Mouse (Mus musculus): ENCODE results near the gene Dixdc1.
A peak's percentile ranks its signal among the peaks of the same experiment; 100 is the strongest.

Gene Dixdc1

DNA sequence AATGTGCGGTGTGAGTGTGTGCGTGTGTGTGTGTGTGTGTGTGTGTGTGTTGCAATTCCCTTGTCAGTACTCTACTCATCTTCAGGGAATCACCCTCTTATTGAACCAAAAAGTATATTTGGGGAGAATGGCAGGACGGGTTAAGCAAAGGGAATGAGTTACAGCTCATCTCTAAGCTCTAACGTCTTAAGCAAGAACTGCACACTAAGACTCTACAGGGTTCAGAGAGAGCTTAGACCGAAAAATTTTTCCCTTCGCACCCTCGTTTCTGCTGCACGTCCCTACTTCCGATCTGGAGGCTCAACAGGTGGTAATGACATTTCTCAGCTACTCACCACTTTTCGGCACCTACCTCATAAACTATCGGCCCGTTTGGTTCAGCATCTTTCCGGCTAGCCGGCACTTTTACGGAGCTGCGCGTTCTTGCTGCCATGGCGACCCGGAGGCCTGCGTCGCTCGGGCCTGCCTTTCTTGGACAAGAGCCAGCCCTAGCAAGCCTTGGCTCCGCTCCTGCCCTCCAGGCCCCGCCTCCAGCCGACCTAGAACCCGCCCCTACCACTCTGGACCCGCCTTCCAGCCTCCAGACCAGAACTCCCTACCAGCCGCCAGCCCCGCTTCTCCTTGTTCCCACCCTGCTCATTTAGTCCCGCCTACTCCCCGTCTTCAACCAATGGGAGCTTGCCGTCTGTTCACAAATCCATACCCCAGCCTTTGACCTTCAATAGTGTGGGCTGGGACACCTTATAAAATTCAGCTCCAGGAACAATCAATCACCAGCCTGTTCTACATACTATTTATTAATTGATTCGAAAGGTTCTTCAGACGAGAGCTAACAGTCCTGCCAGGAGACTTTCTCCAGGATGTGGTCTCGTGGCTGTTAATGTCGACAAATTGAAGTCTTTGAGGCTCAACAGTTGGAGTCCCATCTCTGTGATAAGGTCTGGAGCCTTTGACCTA is at the start of gene Dixdc1:
Gene Dixdc1, minus strand, starts transcription at position 604 of the 957 bp plus-strand sequence.
- DNase-seq (ENCODE audit: low read depth, low spot score), result peak; percentile 91

DNA sequence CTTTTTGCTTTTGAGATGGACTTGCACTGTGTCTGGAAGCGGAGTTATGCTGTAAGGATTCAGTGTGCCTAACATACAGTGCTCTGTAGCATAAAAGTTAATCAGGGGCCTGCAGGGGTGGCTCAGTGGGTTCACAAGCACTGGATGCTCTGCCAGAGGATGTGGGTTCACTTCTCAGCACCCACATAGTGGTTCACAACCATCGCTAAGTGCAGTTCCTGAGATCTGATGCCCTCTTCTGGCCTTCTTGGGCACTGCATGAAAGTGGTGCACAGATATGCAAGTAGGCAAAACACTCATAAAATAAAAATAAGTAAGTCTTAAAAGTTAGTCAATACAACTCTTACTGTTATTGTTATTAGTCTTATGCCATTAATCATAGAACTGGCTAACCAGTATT is 42.8 kb upstream of the Dixdc1 start:
- peak; percentile 71 for DNase-seq (ENCODE audit: low read depth, low spot score)

DNA sequence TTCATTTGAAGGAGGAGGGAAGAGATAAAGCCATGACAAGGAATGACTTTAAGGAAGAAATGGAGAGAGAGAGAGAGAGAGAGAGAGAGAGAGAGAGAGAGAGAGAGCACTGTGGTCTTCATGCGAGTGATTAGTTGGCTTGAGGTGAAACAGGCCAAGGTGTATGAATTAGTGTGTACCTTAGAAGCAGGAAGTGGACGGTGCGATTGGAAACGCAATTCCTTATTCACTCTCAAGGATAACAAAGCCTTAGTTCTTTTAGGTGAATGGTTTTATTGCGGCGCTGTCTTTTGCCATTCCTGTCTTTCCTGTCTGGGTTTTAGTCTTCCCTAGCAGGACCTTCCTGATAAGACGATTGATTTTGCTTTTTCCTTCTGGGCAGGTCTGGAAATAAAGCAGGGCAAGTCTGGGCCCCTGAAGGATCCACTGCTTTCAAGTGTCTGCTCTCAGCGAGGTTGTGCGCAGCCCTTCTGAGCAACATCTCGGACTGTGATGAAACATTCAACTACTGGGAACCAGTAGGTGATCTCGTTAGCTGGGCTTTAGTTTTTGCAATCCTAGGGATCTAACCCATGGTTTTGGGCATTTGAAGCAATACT is 36.9 kb upstream of the Dixdc1 start:
- no peak for DNase-seq (ENCODE audit: low read depth, low spot score)

DNA sequence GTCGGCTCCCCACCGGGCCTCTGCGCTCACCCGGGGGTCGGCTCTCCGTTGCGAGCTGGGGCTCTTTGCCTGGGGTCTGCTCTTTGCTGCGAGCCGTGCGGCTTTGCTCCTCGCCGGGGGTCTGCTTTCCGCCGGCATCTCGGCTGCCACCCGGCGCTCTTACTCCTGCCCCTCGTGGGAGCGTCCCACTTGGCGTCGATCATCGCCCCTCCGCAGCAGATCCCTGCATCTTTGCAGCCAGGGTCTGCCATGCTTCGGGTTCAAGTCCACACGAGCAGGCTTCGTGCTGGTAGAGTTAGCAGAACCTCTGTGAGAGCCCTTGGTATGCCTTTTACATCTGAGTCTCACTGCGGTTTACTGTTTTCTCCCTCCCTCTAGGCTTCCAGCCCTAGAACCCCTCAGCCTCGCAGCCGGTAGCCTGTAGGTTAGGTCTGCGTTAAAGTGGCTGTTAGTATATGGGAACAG is 36.4 kb upstream of the Dixdc1 start:
- DNase-seq (ENCODE audit: low read depth, low spot score), result peak; percentile 34

DNA sequence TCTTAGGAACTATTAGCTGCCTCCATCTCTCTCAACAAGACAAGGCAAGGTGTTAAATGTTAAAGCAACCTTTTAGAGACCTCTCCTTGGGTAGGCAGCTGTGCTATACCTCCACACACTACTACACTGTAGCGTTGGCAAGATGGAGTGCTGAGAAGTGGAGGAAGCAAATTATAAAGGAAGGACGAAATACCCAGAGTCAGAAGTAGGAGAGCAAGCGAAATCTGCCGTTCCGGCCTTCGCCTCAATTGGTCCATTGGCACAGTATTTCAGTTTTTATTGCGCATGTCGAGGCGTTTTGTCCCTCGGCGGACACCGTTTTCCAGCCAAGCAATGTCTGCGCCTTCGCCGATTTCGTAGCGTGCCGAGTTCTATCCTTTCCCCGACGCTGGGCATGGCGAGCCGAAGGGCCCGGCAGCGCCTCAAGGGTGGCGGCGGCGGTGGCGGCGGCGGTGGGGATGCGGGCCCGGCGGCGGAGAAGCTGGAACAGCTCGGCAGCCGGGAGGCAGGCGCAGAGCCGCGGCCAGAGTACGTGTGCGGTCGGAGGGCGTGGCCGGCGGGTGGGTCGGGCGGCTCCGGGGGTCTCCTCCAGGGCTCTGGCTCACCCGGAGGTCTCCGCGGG is 35.8 kb upstream of the Dixdc1 start, which contains the start of the genes Alg9 and 1110032A03Rik:
Gene Alg9, plus strand, starts transcription at position 29 of the 622 bp plus-strand sequence.
Gene 1110032A03Rik, minus strand, starts transcription at position 530 of the 622 bp plus-strand sequence.
- DNase-seq (ENCODE audit: low read depth, low spot score), result peak; percentile 93

DNA sequence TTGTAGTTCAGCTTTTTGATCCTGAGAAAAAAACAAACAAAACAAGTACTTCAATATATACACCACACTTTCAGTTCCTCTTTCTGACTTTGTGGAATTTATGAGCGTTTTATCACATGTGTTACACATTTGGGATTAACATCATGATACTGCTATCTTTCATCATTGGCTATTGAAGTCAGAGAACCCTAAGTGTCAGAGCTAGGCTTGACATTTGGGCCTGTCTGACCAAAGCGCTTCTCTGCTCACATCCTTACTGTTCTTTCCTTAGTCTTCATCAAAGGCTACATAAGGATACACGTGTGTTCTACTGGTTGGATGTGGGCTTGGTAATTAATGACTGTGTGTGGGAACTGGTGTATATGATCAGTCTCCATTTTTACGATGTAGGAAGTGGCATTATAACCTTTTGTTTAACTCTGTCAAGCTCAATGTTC is 34.7 kb upstream of the Dixdc1 start:
- no peak for DNase-seq (ENCODE audit: low read depth, low spot score)

DNA sequence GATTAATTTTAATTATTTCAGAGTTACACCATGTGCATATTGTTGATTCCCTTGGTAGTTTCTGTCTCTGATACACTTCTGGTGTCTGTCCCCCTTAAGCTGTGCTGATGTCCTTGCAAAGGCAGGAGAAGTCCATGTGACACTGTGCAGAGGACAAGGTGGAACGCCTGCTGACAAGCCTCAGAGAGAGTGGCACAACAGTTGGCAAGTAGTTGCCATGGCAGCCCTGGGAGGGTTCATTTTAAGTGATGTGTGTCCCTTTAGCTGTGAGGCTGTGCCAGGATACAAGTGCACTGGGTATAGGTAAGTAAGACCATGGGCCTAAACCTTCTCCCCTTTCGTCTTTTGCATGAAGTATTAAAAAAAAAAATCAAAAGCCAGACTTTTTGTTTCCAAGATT is 30.7 kb upstream of the Dixdc1 start:
- DNase-seq (ENCODE audit: low read depth, low spot score), result no peak

DNA sequence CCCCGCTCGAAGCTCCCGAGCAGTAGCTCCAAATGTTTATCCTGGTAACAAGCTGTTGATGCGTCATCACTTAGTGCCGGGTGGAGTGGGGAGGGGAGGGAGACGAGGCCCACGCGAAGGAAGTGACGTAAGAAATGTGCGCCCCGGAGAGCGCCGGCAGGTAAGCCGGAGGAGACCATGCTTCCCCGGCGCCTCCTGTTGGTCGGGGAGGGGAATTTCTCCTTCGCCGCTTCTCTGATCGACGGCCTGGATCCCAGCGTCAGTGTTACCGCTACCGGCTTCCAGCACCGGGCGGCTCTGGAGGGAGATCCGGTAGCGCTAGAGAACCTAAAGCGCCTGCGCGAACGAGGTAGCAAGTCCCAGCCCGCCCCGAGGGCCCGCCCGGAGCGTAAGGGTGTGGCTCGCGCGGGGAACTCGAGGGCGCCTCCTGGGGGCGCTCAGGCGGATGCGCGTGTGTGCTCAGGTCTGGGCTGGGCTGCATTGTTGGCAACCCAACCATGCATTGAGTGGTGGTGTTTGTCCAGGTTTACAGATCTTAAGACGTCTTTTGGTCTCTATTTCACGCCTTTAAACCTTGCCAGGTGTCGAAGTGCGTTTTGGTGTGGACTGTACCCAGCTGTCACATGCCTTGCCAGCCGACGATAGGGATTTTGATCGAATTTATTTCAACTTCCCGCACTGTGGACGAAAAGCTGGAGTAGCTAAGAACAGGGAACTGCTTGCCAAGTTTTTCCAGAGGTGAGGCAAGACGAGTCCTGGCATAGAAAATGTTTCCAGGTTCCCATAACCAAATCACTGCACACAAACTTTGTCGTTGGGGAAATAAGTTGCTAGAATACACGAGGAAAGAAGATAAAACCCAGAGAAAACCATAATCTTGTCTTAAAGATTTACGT is 29.0 kb upstream of the Dixdc1 start, which contains the start of gene Fdxacb1:
Gene Fdxacb1, plus strand, starts transcription at position 130 of the 896 bp plus-strand sequence.
- peak; percentile 99 for DNase-seq (ENCODE audit: low read depth, low spot score)

DNA sequence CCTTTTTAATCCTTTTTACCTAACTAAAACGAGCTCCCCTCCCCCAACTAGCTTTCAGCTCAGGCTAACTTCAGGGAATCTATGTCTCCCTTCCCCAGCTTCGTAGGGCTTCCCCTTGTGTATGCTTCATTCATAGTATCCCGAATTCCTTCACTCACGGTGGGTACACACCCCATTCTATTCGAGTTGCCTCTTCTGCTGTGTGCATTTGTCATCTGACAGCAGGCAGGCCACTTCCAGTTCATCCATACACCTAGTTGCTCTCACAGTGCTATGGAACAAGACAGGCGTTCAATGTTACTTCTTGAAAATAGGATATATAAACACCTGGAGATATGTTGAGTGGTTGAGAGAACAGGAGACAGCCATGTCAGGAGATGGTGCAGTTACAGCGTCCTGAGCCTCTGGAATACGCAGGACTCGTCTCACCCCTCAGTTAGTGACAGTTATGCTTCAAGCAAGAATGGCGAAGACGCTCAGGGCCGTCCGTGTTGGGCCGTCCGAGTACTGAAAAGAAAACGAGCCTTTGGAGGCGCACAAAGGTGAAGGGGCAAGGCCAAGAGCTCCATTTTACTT is 28.3 kb upstream of the Dixdc1 start:
- DNase-seq (ENCODE audit: low read depth, low spot score), result no peak

DNA sequence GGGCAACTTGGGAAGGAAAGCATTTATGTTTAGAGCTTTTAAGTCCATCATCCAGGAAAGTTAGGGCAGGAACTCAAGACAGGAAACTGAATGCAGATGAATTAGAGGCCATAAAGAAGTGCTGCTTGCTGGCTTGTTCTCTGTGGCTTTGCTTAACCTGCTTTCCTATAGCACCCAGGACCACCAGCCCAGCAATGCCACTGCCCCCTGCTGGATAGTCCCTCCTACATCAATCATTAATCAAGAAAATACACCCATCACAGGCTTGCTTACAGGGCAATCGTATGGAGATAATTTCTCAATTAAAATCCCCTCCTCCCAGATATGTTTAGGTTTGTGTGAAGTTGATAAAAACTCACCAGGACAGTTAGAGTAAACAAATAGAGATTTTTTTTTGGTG is 24.0 kb upstream of the Dixdc1 start:
- DNase-seq (ENCODE audit: low read depth, low spot score), result peak; percentile 40

DNA sequence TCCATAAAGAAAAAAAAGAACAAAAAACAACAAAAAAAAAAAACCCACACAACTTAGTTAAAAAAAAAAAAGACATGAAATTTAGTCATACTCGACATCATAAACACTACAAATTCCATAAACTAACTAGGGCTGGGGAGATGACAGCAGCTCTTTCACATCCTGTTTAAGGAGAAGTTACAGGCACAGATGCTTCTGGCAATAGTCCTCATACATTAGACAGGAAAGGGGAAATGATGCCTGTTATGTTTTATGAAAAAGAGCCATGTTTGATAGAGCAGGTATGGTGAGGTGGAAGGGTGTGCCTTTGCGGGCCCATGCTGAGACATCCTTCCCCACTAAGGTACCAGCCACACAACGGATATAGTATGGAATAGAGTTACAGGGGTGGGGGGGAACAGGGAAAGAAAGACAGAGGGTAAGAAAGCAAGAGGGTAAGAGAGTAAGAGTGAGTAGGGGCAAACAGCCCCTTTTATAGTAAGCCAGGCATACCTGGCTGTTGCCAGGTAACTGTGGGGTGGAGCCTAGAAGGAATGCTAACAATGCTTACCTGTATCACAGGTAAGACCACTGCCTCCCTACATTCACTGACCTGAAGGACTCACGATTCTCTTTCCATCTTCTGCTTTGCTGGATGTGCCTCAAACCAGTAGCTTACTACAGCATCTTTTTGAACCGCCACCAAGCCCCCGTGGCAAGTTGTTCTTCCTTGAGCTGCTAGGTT is 22.4 kb upstream of the Dixdc1 start:
- no peak for DNase-seq (ENCODE audit: low read depth, low spot score)

DNA sequence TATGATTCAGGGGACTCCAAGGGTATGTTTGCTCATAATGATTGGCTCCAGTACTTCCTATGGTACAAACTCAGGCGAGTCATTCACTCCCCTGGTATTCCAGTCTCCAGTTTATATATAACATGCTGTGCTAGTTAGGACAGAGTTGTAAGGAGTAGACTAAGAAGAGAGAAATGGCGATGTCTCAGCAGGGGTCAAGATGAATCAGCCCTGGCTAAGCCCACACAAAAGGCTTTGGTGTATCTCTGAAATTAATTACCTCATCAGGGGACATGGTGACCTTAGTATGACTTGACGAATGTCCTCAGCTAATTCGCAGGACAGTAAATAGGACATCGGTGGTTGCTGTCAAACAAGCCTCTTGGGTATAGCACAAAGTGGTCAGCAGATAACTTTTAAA is 17.4 kb upstream of the Dixdc1 start:
- no peak for DNase-seq (ENCODE audit: low read depth, low spot score)

DNA sequence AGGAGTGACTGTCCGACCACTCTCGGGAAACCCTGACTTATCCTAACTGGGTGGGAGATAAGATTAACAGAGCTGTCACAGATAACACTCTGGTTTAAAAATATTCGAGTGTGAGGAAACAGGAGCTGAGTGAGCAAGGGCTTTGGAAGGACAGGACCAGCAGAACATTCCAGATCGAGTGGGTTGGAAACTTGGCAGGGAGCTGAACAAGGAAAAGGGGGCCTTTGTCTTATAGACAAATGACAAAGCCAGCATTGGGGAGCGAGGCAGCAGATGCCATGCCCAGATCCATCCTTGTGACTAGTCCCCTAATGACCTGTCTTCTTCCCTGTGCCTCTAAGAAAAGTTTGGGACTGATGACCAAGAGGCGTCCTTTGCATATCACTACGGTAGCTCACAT is 14.6 kb upstream of the Dixdc1 start:
- no peak for DNase-seq (ENCODE audit: low read depth, low spot score)

DNA sequence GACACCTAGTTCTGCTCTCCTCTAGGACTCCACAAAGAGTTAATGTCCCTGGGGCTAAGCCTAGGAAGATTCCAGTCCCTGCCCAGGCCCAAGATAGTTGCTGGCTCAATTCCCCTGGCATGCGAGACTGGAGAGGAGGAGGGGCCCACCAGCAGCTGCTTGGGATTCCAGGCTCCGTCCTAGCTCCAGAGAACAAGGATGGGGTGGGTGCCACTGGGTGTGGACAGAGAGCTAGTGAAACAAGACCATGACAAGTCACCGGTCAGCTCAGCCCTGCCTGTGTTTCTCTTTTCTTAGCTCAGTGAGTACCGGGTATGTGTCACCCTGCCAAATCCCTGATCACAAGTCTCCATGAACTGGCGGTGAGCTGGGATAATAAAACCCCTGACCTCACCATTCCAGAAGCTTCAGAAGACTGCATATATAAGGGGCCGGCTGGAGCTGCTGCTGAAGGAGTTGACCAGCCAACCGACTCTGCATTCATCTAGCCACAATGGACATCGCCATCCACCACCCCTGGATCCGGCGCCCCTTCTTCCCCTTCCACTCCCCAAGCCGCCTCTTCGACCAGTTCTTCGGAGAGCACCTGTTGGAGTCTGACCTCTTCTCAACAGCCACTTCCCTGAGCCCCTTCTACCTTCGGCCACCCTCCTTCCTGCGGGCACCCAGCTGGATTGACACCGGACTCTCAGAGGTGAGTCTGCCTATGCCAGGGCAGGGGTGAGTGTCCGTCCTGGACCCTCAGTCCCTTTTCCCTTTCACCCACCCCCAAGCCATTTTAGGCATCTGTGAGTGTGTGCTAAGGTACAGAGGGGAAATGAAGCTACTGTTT is 13.7 kb upstream of the Dixdc1 start:
- DNase-seq (ENCODE audit: low read depth, low spot score), result no peak

DNA sequence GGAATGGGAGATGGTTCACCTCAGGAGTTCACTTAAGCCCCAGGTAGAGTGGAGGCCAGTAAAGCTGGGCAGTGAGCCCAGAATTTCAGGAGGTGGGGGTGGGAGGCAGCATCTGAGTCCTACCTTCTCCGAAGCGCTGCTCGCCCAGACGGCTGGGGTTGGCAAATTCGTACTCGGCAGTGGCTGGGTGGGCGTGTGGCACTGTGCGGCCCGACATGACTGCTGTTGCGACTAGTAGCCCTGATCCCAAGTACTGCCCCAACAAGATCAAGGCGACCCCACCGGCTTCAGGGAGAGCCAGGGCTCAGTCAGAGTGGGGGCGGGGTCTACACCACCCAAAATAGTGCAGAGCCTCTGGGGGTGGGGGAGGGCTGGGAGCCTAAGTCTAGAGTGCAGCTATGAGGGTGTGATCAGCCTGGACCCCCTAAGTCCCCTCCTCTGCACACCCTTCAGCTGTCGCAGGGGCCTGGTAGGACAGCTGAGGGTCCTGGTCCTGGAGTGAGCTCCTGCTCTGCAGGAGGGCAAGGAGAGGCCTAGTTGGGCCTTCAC is 12.8 kb upstream of the Dixdc1 start, which contains the start of gene Hspb2:
Gene Hspb2, minus strand, starts transcription at position 301 of the 549 bp plus-strand sequence.
- DNase-seq (ENCODE audit: low read depth, low spot score), result no peak

DNA sequence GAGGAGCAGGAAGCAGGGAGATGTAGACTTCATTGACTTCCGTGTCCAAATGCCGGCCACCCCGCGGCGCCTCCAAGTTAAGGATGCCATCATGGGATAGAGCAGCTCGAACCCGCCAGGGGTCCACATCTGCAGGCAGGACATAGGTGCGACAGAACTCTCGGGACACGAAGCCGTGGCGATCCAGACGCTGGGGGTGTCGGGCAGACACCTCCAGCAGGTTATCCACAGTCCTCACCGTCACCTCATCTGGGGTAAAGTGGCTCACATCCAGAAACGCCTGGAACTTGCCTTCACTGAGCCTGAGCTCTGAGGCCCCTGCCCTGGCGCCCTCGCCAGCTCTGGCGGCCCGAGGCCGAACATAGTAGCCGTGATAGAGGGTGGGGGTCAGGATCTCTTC is 12.0 kb upstream of the Dixdc1 start, which contains the start of gene Cryab:
Gene Cryab, plus strand, starts transcription at position 3 of the 400 bp plus-strand sequence.
- DNase-seq (ENCODE audit: low read depth, low spot score), result no peak

DNA sequence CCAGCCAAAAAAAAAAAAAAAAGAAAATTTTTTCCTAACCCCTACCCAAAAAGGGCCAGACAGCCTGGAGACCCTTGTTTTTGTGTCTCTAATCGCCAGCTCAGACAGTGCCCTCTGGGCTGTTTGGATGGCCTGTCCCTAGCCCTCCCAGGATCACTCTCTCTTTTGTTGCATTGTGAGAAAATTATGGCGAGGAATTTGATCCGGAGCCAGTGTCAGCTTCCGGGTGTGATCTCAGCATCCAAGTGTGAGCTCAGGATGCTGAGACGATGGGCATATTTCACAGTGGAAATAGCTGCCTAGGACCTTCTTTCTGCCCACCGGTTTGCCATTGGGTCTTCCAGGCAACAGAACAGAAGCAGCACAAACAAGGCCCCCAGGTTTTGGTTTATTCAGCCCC is 11.4 kb upstream of the Dixdc1 start:
- no peak for DNase-seq (ENCODE audit: low read depth, low spot score)

DNA sequence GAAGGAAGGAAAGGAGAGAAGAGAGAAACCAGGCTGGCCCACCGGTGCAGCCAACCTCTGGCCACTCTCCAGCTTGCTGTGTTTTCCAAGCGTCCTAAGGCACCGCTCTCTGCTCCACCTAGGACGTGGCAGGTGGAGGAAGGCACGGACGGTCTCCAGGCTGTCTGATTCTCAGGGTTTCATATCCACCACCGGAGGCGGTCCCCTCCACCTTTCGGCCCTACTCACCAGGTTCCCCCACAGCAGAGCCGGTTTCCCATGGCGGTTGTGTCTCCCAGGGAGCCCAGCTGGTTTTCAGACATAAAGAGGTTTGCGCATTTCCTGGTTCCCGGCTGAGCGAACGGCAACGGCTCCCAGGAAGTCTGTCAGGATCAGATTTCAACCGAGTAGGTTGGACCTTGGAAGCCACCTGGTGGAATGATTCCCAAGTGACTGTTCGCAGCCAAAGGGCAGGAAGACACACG is 6.9 kb upstream of the Dixdc1 start, which contains the start of gene 2310030G06Rik:
Gene 2310030G06Rik, minus strand, starts transcription at position 323 of the 464 bp plus-strand sequence.
- no peak for DNase-seq (ENCODE audit: low read depth, low spot score)

Data from CD4-positive, CD25-positive, alpha-beta regulatory T cell, adult 2 months (primary cell).